Mouse (Mus musculus) C2C12 (cell line): ENCODE data around the gene Gm49358.

Experiments
- CEBPB ChIP-seq: IDR thresholded peaks from one replicate; pipeline ENCODE4 v1.6.1; 2011; ENCODE audit warnings: low read depth, mild to moderate bottlenecking, control low read depth, moderate library complexity
- CTCF ChIP-seq: IDR thresholded peaks from one replicate; pipeline ENCODE4 v1.5.1; 2011; ENCODE audit not compliant: control insufficient read depth, insufficient read depth, insufficient read length
- FOSL1 ChIP-seq: IDR thresholded peaks from one replicate; pipeline ENCODE4 v1.8.0; 2011; ENCODE audit warnings: mild to moderate bottlenecking, low read length; ENCODE audit not compliant: poor library complexity, insufficient read depth, severe bottlenecking
- MAX ChIP-seq: IDR thresholded peaks from one replicate; pipeline ENCODE4 v1.6.1; 2011; ENCODE audit warnings: mild to moderate bottlenecking, control low read depth
- MYOD1 ChIP-seq: IDR thresholded peaks from one replicate; pipeline ENCODE4 v1.6.1; 2011; ENCODE audit warnings: low read depth; ENCODE audit not compliant: control insufficient read depth, insufficient read length
- MYOG ChIP-seq: IDR thresholded peaks from one replicate; pipeline ENCODE4 v1.6.1; 2011; ENCODE audit not compliant: control insufficient read depth, insufficient read length; ENCODE audit errors: extremely low read depth
- USF1 ChIP-seq: IDR thresholded peaks from one replicate; pipeline ENCODE4 v1.6.1; 2011; ENCODE audit warnings: low read depth, mild to moderate bottlenecking, control low read depth, moderate library complexity

DNA sequence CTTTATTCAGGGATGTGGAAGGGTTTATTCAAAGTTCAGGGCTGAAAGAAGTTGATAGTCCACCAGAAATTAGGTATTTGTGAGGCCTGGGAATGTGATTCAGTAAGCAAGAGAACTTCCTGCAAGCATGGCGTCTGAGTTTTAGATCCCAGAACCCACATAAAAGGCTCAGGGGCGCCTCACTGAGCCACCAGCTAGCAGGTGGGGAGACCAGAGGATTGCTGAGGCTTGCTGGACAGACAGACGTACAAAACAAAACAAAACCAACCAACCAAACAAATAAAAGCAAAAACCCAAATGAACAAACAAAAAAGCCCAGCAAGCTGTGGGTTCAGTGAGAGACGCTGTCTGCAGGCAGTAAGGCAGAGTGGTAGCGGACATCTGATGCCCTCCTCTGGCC is 18.9 kb downstream of the Gm49358 start:
- TF ChIP-seq CEBPB (no peak), USF1 (no peak), CTCF (no peak), MAX (no peak), MYOD1 (no peak), MYOG (no peak), FOSL1 (no peak)
